14 mouse cellular contexts compared by ENCODE assay signal in genomic region chr3:32749820-32750579, GRCm38 (mm10). TPM values are rescaled to one million over a fixed set of nuclear protein-coding genes. Genes with fewer than 3 reads are reported as not detected.
DNase-seq lines count a peak whose midpoint lies in the region; ATAC-seq lines count a peak whose summit lies in the region.
"Had no signal": no experiment of that assay in that cellular context is flagged by ENCODE, and none has a peak within 500 bp of the region (broad histone marks: within the 10 kb centered on the region; RNA-seq: fewer than 3 reads in every experiment).

No protein-coding gene starts in this region.

- WGBS in hindbrain, embryonic 13.5 days = 85% methylated on average over 4 of the region's 4 CpGs
- WGBS in hindbrain, embryonic 11.5 days = 86% methylated on average over 4 of the region's 4 CpGs
- WGBS in midbrain, embryonic 16.5 days = 77% methylated on average over 4 of the region's 4 CpGs

- peak; percentile 75 for ATAC-seq in hindbrain, embryonic 13.5 days (ENCODE audit: low FRiP score)
- ATAC-seq in hindbrain, embryonic 11.5 days (ENCODE audit: low FRiP score) = no peak
- peak; percentile 70 for ATAC-seq in midbrain, embryonic 16.5 days
- ATAC-seq: liver, postnatal 0 days had no signal

- DNase-seq in hindbrain, embryonic 11.5 days (ENCODE audit: low spot score) = no peak
- peak; percentile 27 for DNase-seq in ZHBTc4 (ENCODE audit: low read depth, low spot score)
- DNase-seq in cerebellum, postnatal 10 days = peak; percentile 10 to 47
- no peak for DNase-seq in right cerebral cortex, postnatal 14 days
- no peak for DNase-seq in heart, postnatal 10 days
- DNase-seq: adrenal gland, postnatal 25 days; embryo, embryonic 11 days; kidney, adult 9 months; liver, postnatal 0 days; thymus, adult 18-20 months had no signal

- H3K4me1 ChIP-seq in hindbrain, embryonic 13.5 days (replicated peaks) = no peaks in the 10 kb centered on the region
- H3K4me1 ChIP-seq in hindbrain, embryonic 11.5 days (replicated peaks; ENCODE audit: control insufficient read depth, insufficient read depth, low read length) = no peaks in the 10 kb centered on the region
- H3K4me1 ChIP-seq in midbrain, embryonic 16.5 days (ENCODE audit: control insufficient read depth, insufficient read depth, low read length) = no peaks in the 10 kb centered on the region
- H3K4me1 ChIP-seq: neural tube, embryonic 12.5 days had no signal

- no peak overlapping the region for H3K9ac ChIP-seq in hindbrain, embryonic 13.5 days
- no peak overlapping the region for H3K9ac ChIP-seq in hindbrain, embryonic 11.5 days (ENCODE audit: low read depth, low read length)
- no peak overlapping the region for H3K9ac ChIP-seq in midbrain, embryonic 16.5 days (ENCODE audit: low read depth, low read length)
- H3K9ac ChIP-seq: heart, embryonic 13.5 days; liver, postnatal 0 days; neural tube, embryonic 12.5 days had no signal

- no peak overlapping the region for H3K4me2 ChIP-seq in hindbrain, embryonic 13.5 days
- no peak overlapping the region for H3K4me2 ChIP-seq in hindbrain, embryonic 11.5 days (replicated peaks; ENCODE audit: low read depth, low read length)
- no peak overlapping the region for H3K4me2 ChIP-seq in midbrain, embryonic 16.5 days (ENCODE audit: low read length)
- H3K4me2 ChIP-seq: heart, embryonic 13.5 days; neural tube, embryonic 12.5 days had no signal

- intact Hi-C loops in heart, postnatal 10 days (cut with DNase I) = loop anchor here (5.0 kb wide), 1 partner anchor 67 kb away; the partner anchor contains the start of gene Usp13

- no peak overlapping the region for H3K4me3 ChIP-seq in hindbrain, embryonic 13.5 days
- H3K4me3 ChIP-seq in hindbrain, embryonic 11.5 days (ENCODE audit: low read depth, low read length) = no peak overlapping the region
- no peak overlapping the region for H3K4me3 ChIP-seq in midbrain, embryonic 16.5 days (ENCODE audit: low read depth, low read length)
- H3K4me3 ChIP-seq: heart, embryonic 13.5 days; neural tube, embryonic 12.5 days had no signal

- peak overlapping the region; percentile 12; the same call in 1 of the 2 replicates for H3K27ac ChIP-seq in hindbrain, embryonic 13.5 days
- no peak overlapping the region for H3K27ac ChIP-seq in hindbrain, embryonic 11.5 days (ENCODE audit: low read depth, low read length)
- no peak overlapping the region for H3K27ac ChIP-seq in midbrain, embryonic 16.5 days (ENCODE audit: low read length)
- H3K27ac ChIP-seq: heart, embryonic 13.5 days; neural tube, embryonic 12.5 days had no signal

- H3K9me3 ChIP-seq in hindbrain, embryonic 13.5 days = no peaks in the 10 kb centered on the region
- no peaks in the 10 kb centered on the region for H3K9me3 ChIP-seq in hindbrain, embryonic 11.5 days (ENCODE audit: control insufficient read depth, low read length)
- no peaks in the 10 kb centered on the region for H3K9me3 ChIP-seq in midbrain, embryonic 16.5 days (replicated peaks; ENCODE audit: control insufficient read depth, low read length, poor library complexity, severe bottlenecking)
- H3K9me3 ChIP-seq: neural tube, embryonic 12.5 days had no signal

- peaks cover 80% of the 10 kb centered on the region for H3K36me3 ChIP-seq in hindbrain, embryonic 13.5 days
- H3K36me3 ChIP-seq in hindbrain, embryonic 11.5 days (ENCODE audit: control insufficient read depth, insufficient read depth, low read length) = peaks cover 7% of the 10 kb centered on the region
- H3K36me3 ChIP-seq in midbrain, embryonic 16.5 days (ENCODE audit: control insufficient read depth, insufficient read depth, low read length) = peaks cover 34% of the 10 kb centered on the region

- no peaks in the 10 kb centered on the region for H3K27me3 ChIP-seq in hindbrain, embryonic 13.5 days
- H3K27me3 ChIP-seq in hindbrain, embryonic 11.5 days (ENCODE audit: control insufficient read depth, insufficient read depth, low read length) = no peaks in the 10 kb centered on the region
- H3K27me3 ChIP-seq in midbrain, embryonic 16.5 days (ENCODE audit: control insufficient read depth, insufficient read depth, low read depth, low read length) = no peaks in the 10 kb centered on the region
- H3K27me3 ChIP-seq: heart, embryonic 13.5 days; neural tube, embryonic 12.5 days had no signal

RNA-seq across cellular contexts. Expression of gene Mrpl47, which starts 12.6 kb away (rescaled TPM):
- polyA plus RNA-seq in hindbrain, embryonic 13.5 days (2015; fragmentation: Nextera tagmentation; extraction: Ambion mirVana) = 35.6 and 36.5 TPM in 2 replicates
- polyA plus RNA-seq in hindbrain, embryonic 11.5 days (2014; fragmentation: Nextera tagmentation; extraction: Ambion mirVana) = 45.7 and 45.8 TPM in 2 replicates
- 23.7 and 26.9 TPM in 2 replicates for polyA plus RNA-seq in midbrain, embryonic 16.5 days (2015; fragmentation: Nextera tagmentation; extraction: Ambion mirVana)
- 10 to 100 TPM; 39.6 to 43.9 TPM for total RNA-seq in heart, postnatal 10 days (2021)

RNA-seq across cellular contexts. Expression of gene Ndufb5, which starts 13.2 kb away (rescaled TPM):
- polyA plus RNA-seq in hindbrain, embryonic 13.5 days (2015; fragmentation: Nextera tagmentation; extraction: Ambion mirVana) = 323 and 339 TPM in 2 replicates
- polyA plus RNA-seq in hindbrain, embryonic 11.5 days (2014; fragmentation: Nextera tagmentation; extraction: Ambion mirVana) = 322 and 328 TPM in 2 replicates
- polyA plus RNA-seq in midbrain, embryonic 16.5 days (2015; fragmentation: Nextera tagmentation; extraction: Ambion mirVana) = 297 and 301 TPM in 2 replicates
- 100 to 1,000 TPM; 747 to 748 TPM for total RNA-seq in heart, postnatal 10 days (2021)

RNA-seq across cellular contexts. Expression of gene Actl6a, which starts 43.9 kb away (rescaled TPM):
- polyA plus RNA-seq in hindbrain, embryonic 13.5 days (2015; fragmentation: Nextera tagmentation; extraction: Ambion mirVana) = 104 and 105 TPM in 2 replicates
- 235 and 239 TPM in 2 replicates for polyA plus RNA-seq in hindbrain, embryonic 11.5 days (2014; fragmentation: Nextera tagmentation; extraction: Ambion mirVana)
- polyA plus RNA-seq in midbrain, embryonic 16.5 days (2015; fragmentation: Nextera tagmentation; extraction: Ambion mirVana) = 51.6 and 66.6 TPM in 2 replicates
- total RNA-seq in heart, postnatal 10 days (2021) = 10 to 100 TPM; 34.8 to 35.7 TPM

Comparison
In these comparisons a context has a peak if more than half of its experiments do, and no peak if none do; other contexts are left out.
1. DNase-seq: peak in ZHBTc4 (single experiment) and cerebellum, postnatal 10 days (2 of 2); none in hindbrain, embryonic 11.5 days (single experiment), right cerebral cortex, postnatal 14 days (single experiment) and heart, postnatal 10 days (0 of 2).